Mouse (Mus musculus) liver, embryonic 16.5 days (tissue): Measurements from ENCODE around the gene Ccdc91. TPM values are rescaled to one million over a fixed set of nuclear protein-coding genes. Genes with fewer than 3 reads are reported as not detected.

ENCODE experiments used
- ATAC-seq: fragments of 200-750 bp; cut with Nextera tagmentation; 2 replicates; pipeline ENCODE4 v1.8.0; 2017; ENCODE audit warnings: low read depth, mild to moderate bottlenecking, moderate number of reproducible peaks, moderate library complexity
- H3K27ac ChIP-seq: fragments of 300-500 bp; sonication (generic); 2 replicates; pipeline ENCODE4 v1.5.1; 2014; ENCODE audit warnings: mild to moderate bottlenecking, low read length
- H3K27me3 ChIP-seq: fragments of 300-500 bp; sonication (generic); 2 replicates; pipeline ENCODE4 v1.6.1; 2014; ENCODE audit warnings: low read depth, low read length, mixed read lengths; ENCODE audit not compliant: control insufficient read depth, insufficient read depth
- H3K36me3 ChIP-seq: fragments of 300-500 bp; sonication (generic); 2 replicates; pipeline ENCODE4 v1.6.1; 2014; ENCODE audit warnings: mild to moderate bottlenecking; ENCODE audit not compliant: control insufficient read depth, insufficient read depth
- H3K4me1 ChIP-seq: fragments of 300-500 bp; sonication (generic); 2 replicates; pipeline ENCODE4 v1.6.1; 2014; ENCODE audit warnings: low read depth, low read length, mixed read lengths; ENCODE audit not compliant: control insufficient read depth
- H3K4me2 ChIP-seq: fragments of 300-500 bp; sonication (generic); 2 replicates; pipeline ENCODE4 v1.6.1; 2014; ENCODE audit warnings: low read depth, low read length, mixed read lengths
- H3K4me3 ChIP-seq: fragments of 300-500 bp; sonication (generic); 2 replicates; pipeline ENCODE4 v1.5.1; 2014; ENCODE audit warnings: low read depth, mild to moderate bottlenecking, low read length
- H3K9ac ChIP-seq: fragments of 300-500 bp; sonication (generic); 2 replicates; pipeline ENCODE4 v1.6.1; 2014; ENCODE audit warnings: low read depth, low read length
- H3K9me3 ChIP-seq: fragments of 300-500 bp; sonication (generic); replicated peaks from 2 replicates; pipeline ENCODE4 v1.6.1; 2016; ENCODE audit warnings: low read length; ENCODE audit not compliant: control insufficient read depth
- WGBS: fragments of 180-500 bp; shearing (Covaris S2); extraction: QIAGEN DNeasy Blood & Tissue Kit; methylation state at CpG from one replicate; pipeline ENCODE4 v1.1.7; 2014; ENCODE audit not compliant: insufficient replicate concordance; 5-methylcytosine and 5-hydroxymethylcytosine counted together
- polyA plus RNA-seq: library from polyadenylated mRNA; unstranded; fragments of >200 nt; fragmentation: Nextera tagmentation; extraction: Ambion mirVana; gene quantifications from 2 replicates; pipeline ENCODE4 v1.2.1, GENCODE M21; 2015

Ccdc91 gene
- polyA plus RNA-seq, 1 experiment from 2014 or later = 6.1 TPM

- ATAC-seq = no peak
- Histone ChIP-seq H3K9ac (no peak overlapping the region), H3K4me3 (no peak overlapping the region), H3K9me3 (no peaks in the 10 kb centered on the region), H3K36me3 (no peaks in the 10 kb centered on the region), H3K27me3 (no peaks in the 10 kb centered on the region), H3K4me2 (no peak overlapping the region), H3K27ac (no peak overlapping the region), H3K4me1 (no peaks in the 10 kb centered on the region)
- WGBS = 33% methylated on average over 2 of the region's 2 CpGs
Observed at GRCm38 (mm10) chr6:147662610-147663009, 187.0 kb downstream of the Ccdc91 start.

DNA sequence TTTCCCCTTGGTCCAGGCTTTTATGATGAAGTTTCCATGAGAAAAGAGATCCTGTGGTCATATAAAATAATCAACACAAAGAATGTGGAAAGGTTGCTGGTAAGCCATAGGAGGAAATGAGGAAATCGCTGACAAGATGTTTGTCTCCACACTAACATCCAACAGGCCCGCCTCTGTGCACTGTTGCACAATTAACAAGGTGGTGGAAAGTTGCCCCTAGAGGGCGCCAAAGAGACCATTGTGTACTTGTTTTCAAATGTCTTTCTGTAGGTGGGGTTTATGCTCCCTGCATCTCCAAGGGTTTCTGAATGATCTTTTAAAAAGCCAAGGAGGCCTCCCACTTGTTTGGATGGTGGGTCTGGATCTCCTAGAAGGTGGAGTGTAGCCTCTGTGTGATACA, 188.7 kb downstream of the Ccdc91 start:
- Histone ChIP-seq H3K4me2 (no peak overlapping the region), H3K9ac (no peak overlapping the region), H3K27me3 (no peaks in the 10 kb centered on the region), H3K36me3 (no peaks in the 10 kb centered on the region), H3K27ac (no peak overlapping the region), H3K4me1 (no peaks in the 10 kb centered on the region), H3K9me3 (no peaks in the 10 kb centered on the region), H3K4me3 (no peak overlapping the region)
- no peak for ATAC-seq
- 33% methylated on average over 3 of the region's 3 CpGs for WGBS

GRCm38 (mm10) chr6:147671366-147671765, 195.7 kb downstream of the Ccdc91 start:
- Histone ChIP-seq H3K36me3 (no peaks in the 10 kb centered on the region), H3K9ac (no peak overlapping the region), H3K4me1 (no peaks in the 10 kb centered on the region), H3K9me3 (no peaks in the 10 kb centered on the region), H3K27me3 (no peaks in the 10 kb centered on the region), H3K4me2 (no peak overlapping the region), H3K4me3 (no peak overlapping the region), H3K27ac (no peak overlapping the region)
- no peak for ATAC-seq
- WGBS = 63% methylated on average over 1 of the region's 1 CpGs

- no peak for ATAC-seq
- 28% methylated on average over 2 of the region's 2 CpGs for WGBS
- Histone ChIP-seq H3K4me3 (no peak overlapping the region), H3K36me3 (no peaks in the 10 kb centered on the region), H3K9ac (no peak overlapping the region), H3K4me2 (no peak overlapping the region), H3K4me1 (no peaks in the 10 kb centered on the region), H3K27me3 (no peaks in the 10 kb centered on the region), H3K27ac (no peak overlapping the region), H3K9me3 (no peaks in the 10 kb centered on the region)
Observed at GRCm38 (mm10) chr6:147672481-147672880, 196.9 kb downstream of the Ccdc91 start.

GRCm38 (mm10) chr6:147675022-147675733, 199.6 kb downstream of the Ccdc91 start:
- Histone ChIP-seq H3K4me2 (no peak overlapping the region), H3K27ac (no peak overlapping the region), H3K9me3 (no peaks in the 10 kb centered on the region), H3K36me3 (no peaks in the 10 kb centered on the region), H3K27me3 (no peaks in the 10 kb centered on the region), H3K9ac (no peak overlapping the region), H3K4me3 (no peak overlapping the region), H3K4me1 (no peaks in the 10 kb centered on the region)
- ATAC-seq = no peak
- 75% methylated on average over 7 of the region's 7 CpGs for WGBS

DNA sequence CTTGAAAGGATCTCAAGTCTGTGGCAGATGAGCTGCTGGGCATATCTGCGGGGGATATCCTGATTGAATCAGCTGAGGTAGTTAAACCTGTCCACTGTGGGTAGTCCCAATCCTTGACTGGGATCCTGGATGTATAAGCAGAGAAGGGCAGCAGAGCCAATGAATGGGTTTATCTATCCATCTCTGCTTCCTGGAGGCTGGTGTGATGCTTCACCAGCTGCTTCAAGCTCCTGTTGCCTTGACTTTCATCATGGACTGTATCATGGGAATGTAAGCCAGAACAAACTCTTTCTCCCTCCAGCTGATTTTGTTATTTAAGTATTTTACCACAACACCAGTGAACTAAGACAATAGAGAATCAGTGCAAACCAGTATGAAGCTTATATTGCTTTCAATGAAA, 200.6 kb downstream of the Ccdc91 start:
- Histone ChIP-seq H3K9me3 (no peaks in the 10 kb centered on the region), H3K27ac (no peak overlapping the region), H3K9ac (no peak overlapping the region), H3K4me1 (no peaks in the 10 kb centered on the region), H3K27me3 (no peaks in the 10 kb centered on the region), H3K4me3 (no peak overlapping the region), H3K36me3 (no peaks in the 10 kb centered on the region), H3K4me2 (no peak overlapping the region)
- 68% methylated on average over 1 of the region's 1 CpGs for WGBS
- ATAC-seq = no peak

Other genes with a start within 250 kb of the Ccdc91 start
- gene Pthlh, start 211.6 kb upstream of the Ccdc91 start, polyA plus RNA-seq = not detected in 2 replicates